Mouse (Mus musculus): ENCODE measurements around the gene Rpl18. TPM values are rescaled to one million over a fixed set of nuclear protein-coding genes. Genes with fewer than 3 reads are reported as not detected.

Rpl18 gene
- total RNA-seq, 2 experiments from 2014 or later: 451 to 508 TPM

DNA sequence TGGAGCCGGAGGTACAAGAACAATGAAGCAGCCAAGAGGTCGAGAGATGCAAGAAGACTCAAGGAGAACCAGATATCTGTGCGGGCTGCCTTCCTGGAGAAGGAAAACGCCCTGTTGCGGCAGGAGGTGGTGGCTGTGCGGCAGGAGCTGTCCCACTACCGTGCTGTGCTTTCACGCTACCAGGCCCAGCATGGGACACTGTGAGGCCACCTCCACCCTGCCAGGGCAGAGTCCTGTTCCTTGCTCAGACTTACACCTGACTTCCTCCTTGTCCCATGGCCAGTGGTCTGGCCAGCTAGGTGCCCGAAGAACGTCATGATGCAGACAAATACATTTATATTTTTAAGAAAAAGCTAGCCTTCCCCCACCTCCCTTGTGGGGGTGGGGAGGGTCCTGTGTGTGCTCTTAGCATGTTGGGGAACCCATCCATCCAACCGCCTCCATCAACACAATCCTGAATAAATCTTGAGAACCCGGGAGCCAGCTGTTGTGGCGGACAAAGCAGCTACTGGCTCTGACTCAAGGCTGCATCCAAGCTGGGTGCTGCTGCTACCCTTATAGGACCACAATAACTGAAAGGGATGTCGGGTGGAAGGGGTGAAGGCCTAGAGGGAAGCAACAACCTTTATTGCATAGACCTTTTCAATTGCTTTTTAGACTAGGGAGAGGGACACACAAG, 5.4 kb upstream of the Rpl18 start:
- Histone ChIP-seq H3K27ac (peak overlapping the region; percentile 93), H3K4me3 (peak overlapping the region; percentile 79)
- no peak for TF ChIP-seq CTCF (IDR thresholded peaks at IDR 0.05)
- DNase-seq: no peak
- intact Hi-C loops (cut with DNase I): loop anchor here (10.0 kb wide), 2 partner anchors 1155 to 1335 kb away; partner anchors contain the start of gene Nr1h2

DNA sequence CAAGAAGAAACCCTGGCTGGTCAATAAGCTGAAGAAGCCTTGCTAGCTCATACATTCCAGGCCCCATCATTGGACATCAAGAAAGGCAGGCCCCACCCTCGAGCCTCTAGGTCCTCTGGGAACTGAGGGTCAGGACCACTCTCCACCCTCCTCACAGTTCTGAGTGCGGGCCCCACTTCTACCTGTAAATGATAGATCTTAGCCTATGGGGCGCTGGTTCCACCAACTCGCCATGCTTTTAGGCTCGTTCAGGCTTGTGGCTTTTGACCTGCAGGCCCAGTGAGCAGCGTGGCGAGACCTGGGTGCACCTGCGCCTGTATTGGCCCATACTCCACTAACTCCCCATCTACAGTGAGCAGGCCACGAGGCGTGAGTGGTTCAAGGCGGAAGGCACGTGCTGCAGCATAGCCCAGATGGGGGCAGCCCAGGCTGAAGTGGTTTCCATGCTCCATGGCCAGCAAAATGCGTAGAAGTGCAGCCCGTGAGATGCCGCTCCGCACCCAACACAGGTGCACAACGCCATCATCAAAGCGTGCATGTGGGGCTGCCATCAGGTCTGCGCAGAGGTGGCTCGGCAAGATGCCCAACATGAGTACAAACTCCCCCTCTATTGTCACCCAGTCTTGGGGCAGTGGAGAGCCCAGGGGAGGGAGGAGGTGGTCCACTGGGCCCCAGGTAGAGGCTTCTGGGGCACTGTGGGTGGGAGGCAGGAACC, 4.6 kb upstream of the Rpl18 start:
- peak overlapping the region; percentile 93 for H3K27ac ChIP-seq
- H3K4me3 ChIP-seq: no peak overlapping the region
- TF ChIP-seq CTCF (IDR thresholded peaks at IDR 0.05): no peak
- peak; percentile 52 for DNase-seq
- intact Hi-C loops (cut with DNase I): loop anchor here (10.0 kb wide), 2 partner anchors 1156 to 1336 kb away; partner anchors contain the start of gene Nr1h2

DNA sequence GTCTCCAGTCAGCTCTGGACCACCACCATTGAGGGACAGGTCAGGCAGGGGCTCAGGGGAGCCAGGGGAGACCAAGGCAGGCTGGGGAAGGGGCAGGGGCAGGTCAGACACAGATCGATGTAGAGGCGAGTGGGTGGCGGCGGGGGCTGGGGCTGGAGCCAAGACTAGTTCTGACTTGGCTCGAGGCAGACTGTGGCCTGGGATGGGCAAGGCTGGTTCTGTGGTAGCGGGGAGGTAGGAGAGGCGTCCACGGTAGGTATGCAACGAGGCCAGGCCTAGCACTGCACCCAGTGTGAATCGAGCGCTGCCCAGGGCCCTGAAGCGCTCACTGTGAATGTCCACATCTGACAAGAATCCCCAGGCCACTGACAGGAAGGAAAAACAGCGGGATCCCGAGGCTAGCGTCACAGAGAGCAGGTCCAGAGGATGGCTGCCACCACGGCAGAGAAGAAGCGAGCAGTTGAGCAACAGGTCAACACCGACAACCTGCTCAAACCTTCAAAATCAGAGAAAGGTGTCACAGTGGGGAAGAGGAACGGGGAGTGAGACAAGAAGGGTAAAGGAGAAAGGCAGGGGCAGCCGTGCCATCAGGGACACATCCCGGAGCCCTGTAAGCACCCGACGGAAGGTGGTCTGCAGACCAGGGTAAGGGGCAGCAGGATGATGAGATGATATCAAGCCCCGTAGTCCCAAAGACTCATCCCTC, 3.8 kb upstream of the Rpl18 start:
- peak overlapping the region; percentile 93; the same call in 1 of the 2 replicates for H3K27ac ChIP-seq
- H3K4me3 ChIP-seq: no peak overlapping the region
- no peak for TF ChIP-seq CTCF (IDR thresholded peaks at IDR 0.05)
- intact Hi-C loops (cut with DNase I): loop anchor here (10.0 kb wide), 2 partner anchors 1157 to 1337 kb away; partner anchors contain the start of gene Nr1h2
- DNase-seq: peak; percentile 54

DNA sequence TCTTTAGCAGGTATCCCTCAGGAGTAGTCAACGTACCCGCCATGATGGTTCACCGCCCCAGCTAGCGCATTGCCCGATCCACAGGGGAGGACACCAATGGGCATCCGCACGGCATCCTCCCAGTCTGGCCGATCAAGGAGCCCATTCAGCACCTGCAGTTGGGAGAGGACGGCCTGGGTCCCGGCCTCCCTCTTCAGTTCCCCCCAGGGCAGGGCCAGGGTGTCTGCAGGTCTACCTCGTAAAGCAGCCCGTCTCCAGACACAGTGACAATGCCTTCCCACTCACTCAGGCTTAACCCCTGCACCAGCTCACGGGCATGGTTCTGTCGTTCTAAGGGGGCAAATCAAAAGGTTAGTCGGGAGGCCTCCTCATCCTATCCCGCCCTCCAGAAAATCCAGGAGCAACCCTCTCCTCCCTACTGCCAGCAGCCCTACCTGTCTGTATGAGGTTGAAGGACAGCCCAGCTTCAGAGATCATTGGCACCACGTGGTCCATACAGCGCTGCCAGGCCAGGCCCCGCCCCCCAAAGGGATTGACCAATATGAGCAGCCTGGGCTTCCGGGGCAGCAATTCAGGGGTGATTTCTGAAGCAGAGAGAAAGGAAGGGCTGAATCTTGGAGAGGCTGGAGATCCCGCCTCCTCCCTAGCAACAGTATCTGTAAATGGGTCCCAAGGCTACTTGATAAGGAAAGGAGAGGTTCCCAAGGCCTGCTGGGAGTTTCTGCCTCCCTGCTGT, 3.1 kb upstream of the Rpl18 start:
- TF ChIP-seq CTCF (IDR thresholded peaks at IDR 0.05): no peak
- intact Hi-C loops (cut with DNase I): loop anchor here (10.0 kb wide), 2 partner anchors 1157 to 1337 kb away; partner anchors contain the start of gene Nr1h2
- Histone ChIP-seq H3K27ac (peak overlapping the region; percentile 93), H3K4me3 (no peak overlapping the region)
- peak; percentile 77 for DNase-seq

DNA sequence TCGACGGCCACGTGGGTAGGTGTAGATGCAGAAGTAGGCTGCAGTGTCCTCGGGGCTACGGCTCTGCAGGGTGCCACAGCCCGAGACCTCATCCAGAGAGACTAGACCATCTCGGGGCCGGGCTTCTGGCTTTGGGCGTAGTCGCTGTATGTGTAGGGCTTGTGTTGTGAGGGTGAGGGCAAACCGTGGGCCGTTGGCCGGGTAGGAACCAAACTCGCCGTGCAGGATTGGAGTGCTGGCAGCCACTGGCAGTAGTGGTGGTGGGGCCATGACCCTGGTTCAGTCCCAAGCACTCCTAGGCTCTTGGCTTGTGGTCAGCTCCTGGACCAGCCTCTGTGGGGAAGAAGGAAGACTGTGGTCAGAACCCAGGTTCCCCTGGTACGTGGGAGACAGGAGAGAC, 1.9 kb upstream of the Rpl18 start:
- TF ChIP-seq CTCF (IDR thresholded peaks at IDR 0.05): no peak
- intact Hi-C loops (cut with DNase I): loop anchor here (10.0 kb wide), 2 partner anchors 1159 to 1339 kb away; partner anchors contain the start of gene Nr1h2
- DNase-seq: peak; percentile 41
- no peak overlapping the region for H3K4me3 ChIP-seq
- no peak overlapping the region for H3K27ac ChIP-seq

DNA sequence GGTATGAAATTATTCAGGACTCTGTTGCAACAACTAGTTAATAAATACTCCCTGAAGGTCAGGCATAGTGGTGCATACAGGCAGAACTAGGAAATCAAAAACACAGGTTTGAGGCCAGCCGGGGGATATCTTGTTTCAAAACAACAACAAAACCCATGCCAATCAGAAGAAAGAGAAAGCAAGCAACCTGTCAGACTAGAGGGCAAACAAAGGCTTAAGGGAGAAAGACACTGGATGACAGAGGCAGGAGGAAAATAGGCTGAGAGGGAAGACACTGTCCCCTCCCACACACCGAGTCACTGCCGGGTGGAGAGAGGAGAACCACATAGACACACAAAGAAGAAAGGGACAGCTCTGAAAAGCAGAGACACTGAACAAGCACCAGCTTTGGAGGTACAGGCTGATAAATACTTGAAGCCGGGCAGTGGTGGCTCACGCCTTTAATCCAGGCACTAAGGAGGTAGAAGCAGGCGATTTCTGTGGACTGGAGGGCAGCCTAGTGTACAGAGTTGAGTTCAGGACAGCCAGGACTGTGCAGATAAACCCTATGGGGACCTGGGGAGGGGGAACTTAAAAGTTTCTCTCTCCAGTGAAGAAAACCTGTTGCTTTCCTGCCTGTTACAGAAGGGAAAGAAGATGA, 1.3 kb upstream of the Rpl18 start:
- TF ChIP-seq CTCF (IDR thresholded peaks at IDR 0.05): no peak
- peak overlapping the region; percentile 94 for H3K27ac ChIP-seq
- DNase-seq: no peak
- H3K4me3 ChIP-seq: peak overlapping the region; percentile 93
- intact Hi-C loops (cut with DNase I): loop anchor here (10.0 kb wide), 2 partner anchors 1159 to 1339 kb away; partner anchors contain the start of gene Nr1h2

DNA sequence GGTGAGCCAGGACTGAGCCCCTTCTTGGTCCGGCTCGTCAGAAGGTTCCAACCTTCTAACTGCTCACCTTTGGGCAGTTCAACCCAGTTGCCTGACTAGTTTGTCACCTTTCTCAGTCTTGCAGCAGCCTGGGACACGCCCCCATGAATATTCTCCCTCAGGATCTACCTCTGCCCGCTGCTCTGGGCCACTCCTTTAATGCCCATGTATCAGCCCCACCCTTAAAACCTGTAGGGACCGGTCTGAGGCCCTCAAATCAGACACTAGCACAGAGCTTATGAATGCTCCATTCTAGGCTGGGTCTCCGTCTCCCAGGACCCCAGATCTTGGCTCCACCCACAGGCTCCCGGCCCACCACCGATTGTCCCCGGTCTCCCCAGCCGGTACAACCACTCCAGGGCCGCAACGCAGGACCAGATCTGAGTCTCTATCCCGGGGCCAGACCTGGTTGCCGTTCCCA, 597 bp upstream of the Rpl18 start:
- Histone ChIP-seq H3K27ac (peak overlapping the region; percentile 94), H3K4me3 (peak overlapping the region; percentile 93)
- intact Hi-C loops (cut with DNase I): loop anchor here (10.0 kb wide), 2 partner anchors 1160 to 1340 kb away; partner anchors contain the start of gene Nr1h2
- no peak for DNase-seq
- no peak for TF ChIP-seq CTCF (IDR thresholded peaks at IDR 0.05)

DNA sequence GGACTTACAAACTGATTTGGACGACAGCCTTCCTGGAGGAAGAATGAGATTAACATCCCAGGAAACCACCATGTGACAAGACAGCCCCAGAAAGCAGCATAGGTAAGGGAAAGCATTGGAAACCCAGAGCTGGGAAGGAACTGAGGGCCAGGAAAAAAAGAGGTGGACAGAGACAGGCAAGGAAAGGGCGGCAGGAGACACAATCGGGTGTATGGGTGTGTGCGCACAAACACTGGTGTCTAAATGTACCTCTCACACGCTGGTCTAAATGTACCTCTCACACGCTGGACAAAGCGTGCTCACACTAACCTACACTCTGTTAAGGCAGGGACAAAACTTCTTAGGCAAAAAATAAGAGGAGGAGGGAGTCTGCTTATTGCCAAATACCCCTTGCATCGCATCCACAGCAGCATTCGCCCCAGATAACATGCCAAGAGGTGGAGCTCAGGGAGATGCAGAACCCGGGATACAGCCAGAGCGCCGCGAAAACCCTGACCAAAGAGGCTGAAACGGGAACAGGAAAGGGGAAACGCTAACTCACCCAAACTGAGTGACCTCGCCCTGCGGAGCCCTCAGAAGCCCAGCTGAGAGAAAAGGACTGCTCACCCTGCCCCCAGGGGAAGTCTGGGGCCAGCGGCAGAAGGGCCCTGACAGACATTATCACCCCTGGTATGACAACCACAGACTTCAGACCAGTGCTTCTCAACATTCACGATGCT, 643 bp downstream of the Rpl18 start:
- TF ChIP-seq CTCF (IDR thresholded peaks at IDR 0.05): no peak
- peak overlapping the region; percentile 94 for H3K27ac ChIP-seq
- peak; percentile 47 for DNase-seq
- H3K4me3 ChIP-seq: peak overlapping the region; percentile 93
- intact Hi-C loops (cut with DNase I): loop anchor here (10.0 kb wide), 2 partner anchors 1161 to 1341 kb away; partner anchors contain the start of gene Nr1h2

DNA sequence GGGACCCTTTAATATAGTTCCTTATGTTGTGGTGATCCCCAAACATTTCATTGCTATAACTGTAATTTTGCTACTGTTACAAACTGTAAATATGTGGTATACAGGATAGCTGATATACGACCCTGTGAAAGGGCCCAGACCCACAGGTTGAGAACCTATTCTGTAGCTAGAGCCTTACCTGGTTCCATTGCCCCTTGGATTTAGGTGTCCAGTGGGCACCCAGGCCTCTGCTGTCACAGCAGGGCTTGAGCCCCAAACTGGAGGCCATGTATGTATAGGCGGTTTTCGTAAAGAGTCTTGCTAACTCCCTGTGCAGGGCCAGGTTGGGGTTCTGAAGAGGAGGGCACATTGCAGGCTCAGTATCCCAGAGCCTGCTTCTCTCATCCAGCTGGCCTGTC, 1.2 kb downstream of the Rpl18 start:
- DNase-seq: no peak
- Histone ChIP-seq H3K27ac (peak overlapping the region; percentile 94), H3K4me3 (peak overlapping the region; percentile 93)
- intact Hi-C loops (cut with DNase I): loop anchor here (10.0 kb wide), 2 partner anchors 1162 to 1342 kb away; partner anchors contain the start of gene Nr1h2
- TF ChIP-seq CTCF (IDR thresholded peaks at IDR 0.05): no peak
